Mouse (Mus musculus) ES-Bruce4 (cell line): ENCODE results near the gene Znhit2.

ENCODE experiments used
- CTCF ChIP-seq: IDR thresholded peaks from one replicate; pipeline ENCODE4 v1.8.1; 2011; ENCODE audit warnings: low read depth, low read length
- EP300 ChIP-seq: IDR thresholded peaks from 2 replicates; pipeline ENCODE4 v1.6.1; 2011; ENCODE audit warnings: low read depth, low read length; ENCODE audit not compliant: insufficient read depth
- POLR2A ChIP-seq: IDR thresholded peaks from one replicate; pipeline ENCODE4 v1.8.1; 2011; ENCODE audit warnings: low read length; ENCODE audit not compliant: insufficient read depth

DNA sequence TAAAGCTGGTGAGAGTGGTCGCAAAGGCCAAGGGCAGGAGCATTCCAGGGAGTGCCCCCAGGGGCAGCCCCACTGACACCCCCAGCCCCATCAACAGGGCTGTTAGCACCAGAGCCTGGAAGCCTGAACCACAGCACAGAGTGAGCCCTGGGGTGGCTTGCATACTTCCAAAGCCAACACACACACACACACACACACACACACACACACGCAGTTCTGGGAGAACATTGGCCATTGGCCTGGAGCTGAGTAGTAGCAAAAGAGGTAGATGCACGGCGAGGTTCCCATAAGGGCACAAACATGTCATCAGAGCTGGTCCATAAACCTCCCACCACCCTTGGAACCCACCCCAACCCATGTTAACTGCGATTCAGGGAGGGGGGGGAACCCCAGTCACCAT is 5.6 kb downstream of the Znhit2 start:
- no peak for TF ChIP-seq POLR2A
- no peak for TF ChIP-seq CTCF
- TF ChIP-seq EP300: no peak
